Mouse (Mus musculus) forebrain, embryonic 15.5 days (tissue): Measurements from ENCODE around the gene Cntnap2. TPM values are rescaled to one million over a fixed set of nuclear protein-coding genes. Genes with fewer than 3 reads are reported as not detected.
A peak's percentile ranks its signal among the peaks of the same experiment; 100 is the strongest.

Experiments used
- ATAC-seq: fragments of 200-750 bp; cut with Nextera tagmentation; replicated peaks from 2 replicates; pipeline ENCODE4 v1.8.0; 2017; ENCODE audit warnings: mild to moderate bottlenecking, moderate TSS enrichment, moderate library complexity
- H3K27ac ChIP-seq: fragments of 300-500 bp; sonication (generic); replicated peaks from 2 replicates; pipeline ENCODE4 v1.5.1; 2015; ENCODE audit warnings: mild to moderate bottlenecking, inconsistent platforms
- H3K27me3 ChIP-seq: fragments of 300-500 bp; sonication (generic); 2 replicates; pipeline ENCODE4 v1.6.1; 2015; ENCODE audit warnings: inconsistent platforms
- H3K36me3 ChIP-seq: fragments of 300-500 bp; sonication (generic); 2 replicates; pipeline ENCODE4 v1.6.1; 2015; ENCODE audit warnings: mild to moderate bottlenecking, inconsistent platforms
- H3K4me1 ChIP-seq: fragments of 300-500 bp; sonication (generic); 2 replicates; pipeline ENCODE4 v1.6.1; 2015; ENCODE audit warnings: inconsistent platforms
- H3K4me2 ChIP-seq: fragments of 300-500 bp; sonication (generic); replicated peaks from 2 replicates; pipeline ENCODE4 v1.6.1; 2015; ENCODE audit warnings: mild to moderate bottlenecking, inconsistent platforms
- H3K4me3 ChIP-seq: fragments of 300-500 bp; sonication (generic); 2 replicates; pipeline ENCODE4 v1.5.1; 2015; ENCODE audit warnings: mild to moderate bottlenecking, inconsistent platforms
- H3K9ac ChIP-seq: fragments of 300-500 bp; sonication (generic); replicated peaks from 2 replicates; pipeline ENCODE4 v1.6.1; 2015; ENCODE audit warnings: mild to moderate bottlenecking, inconsistent platforms
- H3K9me3 ChIP-seq: fragments of 300-500 bp; sonication (generic); 2 replicates; pipeline ENCODE4 v1.6.1; 2016; ENCODE audit warnings: inconsistent platforms
- WGBS: fragments of 180-500 bp; shearing (Covaris S2); methylation state at CpG from one replicate; pipeline ENCODE4 v1.1.7; 2015; ENCODE audit warnings: mixed read lengths; 5-methylcytosine and 5-hydroxymethylcytosine counted together
- polyA plus RNA-seq: library from polyadenylated mRNA; unstranded; fragments of >200 nt; fragmentation: Nextera tagmentation; extraction: Ambion mirVana; gene quantifications from 2 replicates; pipeline ENCODE4 v1.2.1, GENCODE M21; 2015

Cntnap2 gene
- 64.6 and 67.0 TPM in 2 replicates for polyA plus RNA-seq

DNA sequence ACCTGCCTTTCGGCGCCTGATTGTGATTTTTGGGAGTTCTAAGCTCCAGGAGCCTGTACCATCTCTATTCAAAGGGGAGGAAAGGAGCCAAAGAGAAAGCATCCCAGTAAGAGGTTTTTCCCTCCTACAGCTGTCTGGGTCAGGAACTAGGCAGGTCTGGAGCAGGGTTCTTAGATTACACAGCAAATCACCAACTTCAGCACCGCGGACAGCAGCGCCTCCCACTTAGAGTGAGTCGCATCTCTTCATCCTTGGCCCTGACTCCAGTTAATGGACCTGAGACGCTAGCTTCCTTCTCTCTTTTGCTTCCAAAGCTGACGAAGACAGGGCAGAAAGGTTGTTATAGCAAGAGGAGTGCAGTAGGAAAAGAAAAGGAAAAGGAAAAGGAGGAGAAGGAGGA is at the start of gene Cntnap2:
Gene Cntnap2, plus strand, starts transcription at position 267 of the 400 bp plus-strand sequence.
- H3K9me3 ChIP-seq: no peaks in the 10 kb centered on the region
- H3K4me3 ChIP-seq: peak within 1 kb of the TSS; percentile 60
- peaks cover 6% of the 10 kb centered on the region for H3K4me1 ChIP-seq
- peak within 1 kb of the TSS; percentile 70 for H3K9ac ChIP-seq
- peak; percentile 60 for ATAC-seq
- 8% methylated on average over 8 of the region's 8 CpGs for WGBS
- H3K36me3 ChIP-seq: no peaks in the 10 kb centered on the region
- H3K27ac ChIP-seq: peak within 1 kb of the TSS; percentile 72
- peak within 1 kb of the TSS; percentile 55 for H3K4me2 ChIP-seq
- no peaks in the 10 kb centered on the region for H3K27me3 ChIP-seq

GRCm38 (mm10) chr6:45026011-45026682 is 33.0 kb upstream of the Cntnap2 start:
- Histone ChIP-seq H3K4me3 (no peak overlapping the region), H3K9me3 (no peaks in the 10 kb centered on the region), H3K9ac (no peak overlapping the region), H3K27ac (no peak overlapping the region), H3K27me3 (no peaks in the 10 kb centered on the region), H3K36me3 (no peaks in the 10 kb centered on the region), H3K4me1 (no peaks in the 10 kb centered on the region; the same call in 1 of the 2 replicates), H3K4me2 (no peak overlapping the region)
- ATAC-seq: peak; percentile 80
- 24% methylated on average over 9 of the region's 9 CpGs for WGBS

- no peaks in the 10 kb centered on the region for H3K36me3 ChIP-seq
- no peaks in the 10 kb centered on the region for H3K4me1 ChIP-seq
- 82% methylated on average over 1 of the region's 1 CpGs for WGBS
- no peak overlapping the region for H3K4me3 ChIP-seq
- no peak overlapping the region for H3K27ac ChIP-seq
- no peaks in the 10 kb centered on the region for H3K9me3 ChIP-seq
- no peak overlapping the region for H3K4me2 ChIP-seq
- no peak for ATAC-seq
- H3K9ac ChIP-seq: no peak overlapping the region
- H3K27me3 ChIP-seq: no peaks in the 10 kb centered on the region
These were observed 19.7 kb upstream of the Cntnap2 start for GRCm38 (mm10) chr6:45039454-45039853.

DNA sequence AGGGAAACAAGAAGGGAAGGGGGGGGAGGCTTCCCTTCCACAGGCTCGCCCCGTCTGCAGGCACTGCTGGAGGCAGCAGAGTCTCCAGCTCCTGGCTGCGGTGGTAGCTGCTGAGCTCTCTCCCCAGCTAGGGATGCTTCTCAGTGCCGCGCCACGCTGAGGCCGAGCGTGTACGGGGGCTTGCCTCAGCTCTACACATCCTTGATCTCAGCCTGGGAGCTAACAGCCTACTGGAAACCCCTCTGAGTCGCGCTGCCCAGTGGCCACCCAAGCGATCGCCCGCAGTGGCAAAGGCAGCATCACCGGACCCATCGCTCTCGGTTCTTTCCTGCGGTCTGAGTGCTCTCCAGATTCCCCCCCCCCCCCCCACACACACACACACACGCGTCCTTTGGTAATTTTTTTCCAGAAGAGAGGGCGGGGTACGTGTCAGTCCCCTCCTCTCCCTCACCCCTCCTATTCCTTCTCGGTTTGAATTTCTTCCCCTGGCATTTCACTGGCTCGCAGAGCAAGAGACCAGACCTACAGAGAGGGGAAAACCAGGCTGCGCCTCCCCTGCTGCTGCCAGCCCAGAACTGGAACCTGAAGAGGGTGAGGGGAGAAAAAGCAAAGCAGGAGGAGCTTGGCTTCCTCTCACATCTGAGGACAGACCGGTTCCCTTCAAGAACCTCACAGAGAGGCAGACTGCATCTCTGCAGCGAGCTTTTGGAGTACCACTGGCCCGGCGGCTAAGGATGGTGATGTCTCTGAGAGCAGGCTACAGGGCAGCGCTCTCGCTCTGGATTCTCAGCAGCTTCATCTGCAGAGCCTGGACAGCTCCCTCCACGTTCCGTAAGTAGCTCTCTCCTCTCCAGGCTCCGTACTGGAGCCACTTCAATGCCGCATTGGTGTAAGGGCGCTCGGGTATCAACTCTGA is 657 bp downstream of the Cntnap2 start:
- WGBS: under 1% methylated on average over 37 of the region's 37 CpGs
- peak overlapping the region; percentile 70 for H3K9ac ChIP-seq
- H3K4me3 ChIP-seq: peak overlapping the region; percentile 60
- peak; percentile 96 for ATAC-seq
- peak overlapping the region; percentile 72 for H3K27ac ChIP-seq
- peak overlapping the region; percentile 55 for H3K4me2 ChIP-seq
- no peaks in the 10 kb centered on the region for H3K27me3 ChIP-seq
- H3K9me3 ChIP-seq: no peaks in the 10 kb centered on the region
- no peaks in the 10 kb centered on the region for H3K36me3 ChIP-seq
- peaks cover 6% of the 10 kb centered on the region for H3K4me1 ChIP-seq

DNA sequence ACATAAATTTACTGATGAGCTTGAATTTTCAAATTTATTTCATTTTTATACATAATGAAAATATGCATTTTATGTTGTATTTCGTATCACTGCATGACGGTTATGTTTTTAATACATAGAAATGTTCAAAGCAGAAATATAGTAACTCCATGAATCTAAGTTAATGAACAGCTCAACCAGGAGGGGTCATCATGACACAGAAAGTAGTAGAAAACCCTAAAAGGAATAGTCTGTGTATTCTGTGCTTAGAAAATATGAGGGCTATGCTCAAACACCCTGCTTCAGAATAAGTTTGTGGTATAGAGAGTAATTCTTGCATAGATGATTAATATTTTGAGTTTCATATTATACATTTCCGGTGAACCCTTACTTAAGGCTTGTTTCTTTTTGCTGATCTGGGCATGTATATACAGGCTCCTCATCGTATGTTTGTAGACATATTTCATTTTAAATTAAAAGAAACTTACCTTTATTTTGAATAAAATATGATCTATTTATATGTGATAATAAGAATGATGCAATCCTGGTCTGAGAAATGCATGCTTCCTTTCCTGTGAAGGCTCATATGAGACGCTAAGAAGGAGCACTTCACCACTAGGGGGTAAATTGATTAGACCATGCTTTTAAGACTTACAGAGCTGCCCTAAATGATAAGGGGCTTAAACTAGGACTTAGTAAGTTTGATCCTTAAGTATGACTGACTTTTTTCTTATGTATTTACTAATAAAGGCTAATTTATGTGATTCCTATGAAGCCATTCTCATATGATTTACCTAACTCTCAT is 3.2 kb downstream of the Cntnap2 start:
- WGBS: 70% methylated on average over 5 of the region's 5 CpGs
- Histone ChIP-seq H3K4me1 (peaks cover 6% of the 10 kb centered on the region), H3K27me3 (no peaks in the 10 kb centered on the region), H3K9me3 (no peaks in the 10 kb centered on the region), H3K4me2 (no peak overlapping the region), H3K27ac (no peak overlapping the region), H3K4me3 (no peak overlapping the region), H3K9ac (no peak overlapping the region), H3K36me3 (no peaks in the 10 kb centered on the region)
- ATAC-seq: no peak

DNA sequence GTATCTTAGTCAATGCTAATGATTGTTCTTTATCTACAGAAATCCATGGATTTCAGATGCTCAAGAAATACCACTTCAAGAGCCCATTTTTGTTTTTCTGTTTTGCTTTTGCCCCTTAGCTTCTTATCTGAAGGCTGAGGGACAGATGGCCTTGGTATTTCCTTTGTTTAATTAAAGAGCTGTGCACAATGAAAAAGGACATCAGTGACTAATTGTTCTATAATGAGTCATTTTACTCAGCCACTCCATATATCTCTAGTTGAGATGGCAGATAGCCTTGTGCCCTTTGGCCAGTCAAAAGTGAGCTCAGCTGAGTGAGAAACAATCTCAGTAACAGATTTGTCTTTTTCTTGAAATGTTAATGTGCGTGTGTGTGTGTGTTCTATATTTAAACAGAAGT is 29.1 kb downstream of the Cntnap2 start:
- no peak overlapping the region for H3K9ac ChIP-seq
- H3K27ac ChIP-seq: no peak overlapping the region
- H3K4me3 ChIP-seq: no peak overlapping the region
- WGBS: 88% methylated on average over 1 of the region's 1 CpGs
- no peak overlapping the region for H3K4me2 ChIP-seq
- no peaks in the 10 kb centered on the region for H3K9me3 ChIP-seq
- H3K27me3 ChIP-seq: no peaks in the 10 kb centered on the region
- no peaks in the 10 kb centered on the region for H3K36me3 ChIP-seq
- H3K4me1 ChIP-seq: no peaks in the 10 kb centered on the region
- ATAC-seq: no peak

- Histone ChIP-seq H3K4me1 (no peaks in the 10 kb centered on the region), H3K9ac (no peak overlapping the region), H3K4me2 (no peak overlapping the region), H3K36me3 (no peaks in the 10 kb centered on the region), H3K27me3 (no peaks in the 10 kb centered on the region), H3K9me3 (no peaks in the 10 kb centered on the region), H3K27ac (no peak overlapping the region), H3K4me3 (no peak overlapping the region)
- ATAC-seq: no peak
These were observed 54.5 kb downstream of the Cntnap2 start for GRCm38 (mm10) chr6:45113613-45114012.

DNA sequence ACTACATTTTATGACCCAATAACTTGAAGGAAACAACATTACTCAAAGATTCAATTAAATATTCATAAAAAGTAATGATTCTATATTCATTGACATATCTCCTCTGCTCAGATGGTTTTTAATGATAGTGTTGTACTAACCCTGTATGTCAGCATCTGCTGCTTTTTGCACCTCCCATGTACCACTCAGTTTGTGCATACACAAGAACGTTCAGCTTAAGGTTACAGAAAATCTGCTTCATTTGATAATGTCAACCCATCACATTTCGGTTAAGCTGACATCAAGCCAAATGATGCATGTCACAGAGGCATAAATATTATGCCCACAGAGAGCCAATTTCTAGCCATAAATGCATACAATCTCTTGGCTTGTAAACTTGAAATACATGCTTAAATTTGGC is 85.7 kb downstream of the Cntnap2 start:
- no peak for ATAC-seq
- no peaks in the 10 kb centered on the region for H3K36me3 ChIP-seq
- H3K27me3 ChIP-seq: no peaks in the 10 kb centered on the region
- H3K4me2 ChIP-seq: no peak overlapping the region
- H3K27ac ChIP-seq: no peak overlapping the region
- 56% methylated on average over 2 of the region's 2 CpGs for WGBS
- no peak overlapping the region for H3K4me3 ChIP-seq
- H3K9me3 ChIP-seq: no peaks in the 10 kb centered on the region
- H3K4me1 ChIP-seq: peaks cover 2% of the 10 kb centered on the region; the same call in 1 of the 2 replicates
- no peak overlapping the region for H3K9ac ChIP-seq

- no peak overlapping the region for H3K4me3 ChIP-seq
- no peak overlapping the region for H3K9ac ChIP-seq
- WGBS: 54% methylated on average over 2 of the region's 2 CpGs
- ATAC-seq: no peak
- H3K4me1 ChIP-seq: no peaks in the 10 kb centered on the region
- H3K9me3 ChIP-seq: no peaks in the 10 kb centered on the region
- no peaks in the 10 kb centered on the region for H3K27me3 ChIP-seq
- no peaks in the 10 kb centered on the region for H3K36me3 ChIP-seq
- H3K4me2 ChIP-seq: no peak overlapping the region
- no peak overlapping the region for H3K27ac ChIP-seq
These were observed 145.9 kb downstream of the Cntnap2 start for GRCm38 (mm10) chr6:45205039-45205438.

DNA sequence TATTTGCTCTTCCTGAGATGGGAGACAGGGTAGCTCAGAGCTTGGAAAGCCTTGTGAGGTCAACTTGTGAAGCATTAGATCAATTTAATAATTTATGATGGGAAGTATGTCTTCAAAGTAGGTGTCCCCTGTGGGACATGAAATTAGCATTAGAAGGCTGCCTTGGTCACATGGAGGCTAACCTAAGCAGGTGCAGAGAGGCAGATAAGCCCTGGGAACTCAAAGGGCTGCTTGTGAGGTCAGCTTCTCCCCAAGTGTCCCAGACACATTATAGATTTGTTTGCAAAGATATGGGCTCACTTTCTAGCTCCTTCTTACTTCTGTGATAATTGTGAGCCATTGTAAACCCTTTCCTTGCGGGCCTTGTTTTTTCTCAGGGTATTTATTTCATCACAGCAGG is 155.2 kb downstream of the Cntnap2 start:
- 19% methylated on average over 1 of the region's 1 CpGs for WGBS
- Histone ChIP-seq H3K4me3 (no peak overlapping the region), H3K9ac (no peak overlapping the region), H3K4me2 (no peak overlapping the region), H3K4me1 (no peaks in the 10 kb centered on the region), H3K27ac (no peak overlapping the region), H3K9me3 (no peaks in the 10 kb centered on the region), H3K27me3 (no peaks in the 10 kb centered on the region), H3K36me3 (no peaks in the 10 kb centered on the region)
- ATAC-seq: no peak

DNA sequence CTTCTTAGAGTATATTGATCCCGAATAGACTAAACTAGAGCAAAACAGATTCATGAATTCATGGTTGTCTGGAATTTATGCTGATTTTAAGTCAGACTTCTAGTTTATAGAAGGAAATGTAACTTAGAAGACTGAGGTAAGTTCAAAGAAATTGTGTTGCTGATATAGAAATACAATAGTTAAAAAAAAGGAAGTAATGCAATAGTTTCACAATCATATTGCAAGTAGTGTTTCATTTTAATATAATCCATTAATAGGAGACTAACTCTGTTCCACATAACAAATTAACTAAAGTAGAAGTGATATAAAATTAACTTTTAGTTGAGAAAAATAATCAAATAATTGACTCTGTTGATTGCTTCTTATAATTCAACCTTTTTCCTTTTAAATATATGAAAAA is 169.8 kb downstream of the Cntnap2 start:
- no peak overlapping the region for H3K4me3 ChIP-seq
- WGBS: 93% methylated on average over 1 of the region's 1 CpGs
- H3K4me1 ChIP-seq: no peaks in the 10 kb centered on the region
- H3K9me3 ChIP-seq: no peaks in the 10 kb centered on the region
- ATAC-seq: no peak
- no peaks in the 10 kb centered on the region for H3K27me3 ChIP-seq
- no peak overlapping the region for H3K4me2 ChIP-seq
- no peak overlapping the region for H3K27ac ChIP-seq
- no peaks in the 10 kb centered on the region for H3K36me3 ChIP-seq
- H3K9ac ChIP-seq: no peak overlapping the region

- no peak for ATAC-seq
- WGBS: 65% methylated on average over 3 of the region's 3 CpGs
These were observed 173.4 kb downstream of the Cntnap2 start for GRCm38 (mm10) chr6:45232571-45232970.

More at GRCm38 (mm10) chr6:45232571-45232970, 173.4 kb downstream of the Cntnap2 start:
- H3K9ac ChIP-seq: no peak overlapping the region
- H3K27me3 ChIP-seq: no peaks in the 10 kb centered on the region
- no peak overlapping the region for H3K27ac ChIP-seq
- no peaks in the 10 kb centered on the region for H3K4me1 ChIP-seq
- no peaks in the 10 kb centered on the region for H3K9me3 ChIP-seq
- H3K4me2 ChIP-seq: no peak overlapping the region
- no peak overlapping the region for H3K4me3 ChIP-seq
- H3K36me3 ChIP-seq: no peaks in the 10 kb centered on the region
